Mouse (Mus musculus) liver, postnatal 0 days (tissue): ENCODE results near the gene C1ql3.

Experiments used
- CTCF ChIP-seq: sonication (generic); IDR thresholded peaks from 2 replicates; pipeline ENCODE4 v1.5.1; 2016; ENCODE audit warnings: antibody characterized with exemption, low read depth
- EP300 ChIP-seq: IDR thresholded peaks from 2 replicates; pipeline ENCODE4 v1.6.1; 2016; ENCODE audit warnings: antibody characterized with exemption, low read depth, mild to moderate bottlenecking

GRCm38 (mm10) chr2:13008433-13008832 lies 3.2 kb downstream of the C1ql3 start:
- no peak for TF ChIP-seq EP300
- TF ChIP-seq CTCF = no peak
